Mouse (Mus musculus) lung, postnatal 10 days (tissue): ENCODE measurements around the gene Cyb561d2.

Source experiments
- DNase-seq: peaks from one replicate; pipeline ENCODE4 v3.0.0; 2021

The Cyb561d2 gene

DNA sequence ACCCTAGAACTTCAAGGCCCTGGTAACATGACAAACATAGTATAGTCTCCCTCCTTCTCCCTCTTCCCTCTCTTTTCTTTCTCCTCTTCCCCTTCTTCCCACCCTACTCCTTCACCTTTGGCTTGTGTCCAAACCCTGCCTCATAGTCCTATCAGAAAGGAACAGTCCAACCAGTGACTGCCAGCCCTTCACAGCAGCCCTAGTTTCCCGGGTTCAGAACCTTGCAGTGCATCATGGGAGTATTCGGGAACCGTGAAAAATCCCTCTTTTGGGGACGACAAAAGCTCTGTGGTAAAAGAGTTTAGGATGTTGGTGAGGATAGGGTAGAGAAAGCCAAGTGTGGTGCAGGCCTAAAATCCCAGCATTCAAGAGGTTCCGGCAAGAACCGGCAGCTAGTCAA is 21.7 kb downstream of the Cyb561d2 start:
- DNase-seq: no peak

DNA sequence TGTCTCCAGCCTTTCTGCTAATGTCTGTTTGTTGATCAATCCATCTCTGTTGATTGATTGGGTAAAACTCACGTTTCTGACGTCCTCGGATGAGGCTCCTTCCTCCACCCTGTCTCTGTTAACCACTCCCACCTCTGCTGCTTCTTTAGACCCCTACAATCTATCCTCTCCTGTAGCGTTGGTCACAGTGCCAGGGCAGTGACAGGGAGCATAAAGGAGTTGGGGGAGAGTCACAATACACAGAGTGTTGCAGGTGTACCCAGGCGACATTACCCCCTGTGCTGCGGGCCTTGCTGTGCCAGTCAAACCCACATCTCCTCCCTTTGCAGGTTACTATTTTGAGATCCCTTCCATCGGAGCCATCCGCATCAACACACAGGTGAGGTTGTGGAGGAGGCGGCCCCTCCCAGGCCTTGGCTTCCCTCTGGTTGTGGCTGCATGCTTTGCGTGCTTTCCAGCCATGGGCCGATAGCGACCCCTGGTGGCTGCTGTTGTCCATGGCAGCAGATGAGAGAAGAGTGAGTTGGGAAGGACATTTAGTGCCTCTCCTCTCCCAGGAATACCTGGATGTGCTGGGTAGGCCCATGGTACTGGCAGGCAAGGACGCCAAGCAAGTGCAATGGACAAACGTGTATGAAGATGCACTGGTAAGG is 27.6 kb downstream of the Cyb561d2 start:
- peak; percentile 85 for DNase-seq

DNA sequence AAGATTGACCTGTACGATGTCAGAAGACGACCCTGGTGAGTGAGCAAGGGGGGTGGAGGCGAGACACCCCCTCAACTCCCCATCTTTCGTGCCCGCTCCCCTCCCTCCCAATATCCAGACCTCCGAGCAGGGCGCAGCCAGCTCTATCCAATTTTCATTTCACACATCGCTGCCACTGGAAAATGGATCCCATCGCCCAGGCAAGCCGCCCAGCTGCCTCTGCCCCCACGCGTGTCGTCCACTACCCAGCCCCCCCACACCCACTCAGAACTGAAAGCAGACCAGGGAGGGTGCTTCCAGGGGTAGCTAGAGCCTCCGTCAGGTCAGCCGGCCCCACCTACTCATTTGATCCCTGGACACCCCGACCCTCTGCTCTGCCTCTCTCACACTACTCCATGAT is 29.7 kb downstream of the Cyb561d2 start:
- DNase-seq: no peak

DNA sequence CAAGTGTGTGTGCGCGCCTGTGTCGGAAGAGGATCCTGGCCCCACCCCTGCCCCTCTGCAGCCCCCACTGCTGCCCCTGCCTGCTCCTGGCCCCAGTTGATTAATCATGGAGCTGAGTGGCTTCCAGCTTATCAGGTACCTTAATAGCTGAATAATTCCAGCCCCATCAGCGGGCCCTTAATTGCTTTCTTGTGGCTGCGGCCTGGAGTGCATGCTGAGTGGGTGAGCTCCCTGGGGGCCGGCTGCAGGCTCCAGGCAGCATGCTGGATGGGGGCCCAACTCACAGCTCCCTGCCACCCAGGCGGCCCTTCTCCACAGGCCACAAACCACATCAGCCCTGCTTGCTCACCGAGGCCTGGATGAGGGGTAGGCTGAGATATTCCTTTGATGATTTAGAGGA is 30.6 kb downstream of the Cyb561d2 start:
- no peak for DNase-seq

DNA sequence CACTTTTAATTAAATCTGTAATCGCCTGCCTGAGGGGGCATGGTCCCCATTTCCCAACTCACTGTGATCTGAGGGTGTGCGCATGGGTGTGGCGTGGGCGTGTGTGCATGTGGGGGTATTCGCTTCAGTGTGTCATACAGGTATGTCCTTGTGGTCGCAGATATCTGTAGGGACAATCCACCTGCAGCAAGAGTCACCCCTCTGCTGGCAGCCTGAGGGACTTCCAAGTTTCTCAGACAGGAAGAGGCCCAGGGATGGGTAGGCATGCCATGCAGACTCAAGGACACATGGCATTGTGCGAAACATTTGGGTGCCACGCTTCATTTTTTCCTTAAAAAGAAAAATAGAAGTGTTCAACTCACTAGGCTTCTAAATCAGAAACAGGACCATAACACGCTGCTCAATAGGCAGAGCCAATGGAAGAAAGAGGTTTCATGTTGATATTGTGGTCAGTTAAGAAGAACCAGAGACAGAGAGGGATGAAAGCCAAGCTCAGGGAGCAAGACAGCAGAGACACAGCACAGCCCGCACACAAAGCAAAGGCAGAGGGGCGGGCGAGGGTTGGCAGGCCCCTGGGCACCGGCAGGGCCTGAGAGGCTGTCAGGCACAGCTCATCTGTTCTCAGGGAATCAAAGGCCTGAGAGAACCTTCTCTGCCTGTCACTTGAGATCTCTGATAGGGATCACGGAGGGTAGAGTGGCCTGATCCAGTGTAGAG is 31.5 kb downstream of the Cyb561d2 start:
- DNase-seq: no peak

DNA sequence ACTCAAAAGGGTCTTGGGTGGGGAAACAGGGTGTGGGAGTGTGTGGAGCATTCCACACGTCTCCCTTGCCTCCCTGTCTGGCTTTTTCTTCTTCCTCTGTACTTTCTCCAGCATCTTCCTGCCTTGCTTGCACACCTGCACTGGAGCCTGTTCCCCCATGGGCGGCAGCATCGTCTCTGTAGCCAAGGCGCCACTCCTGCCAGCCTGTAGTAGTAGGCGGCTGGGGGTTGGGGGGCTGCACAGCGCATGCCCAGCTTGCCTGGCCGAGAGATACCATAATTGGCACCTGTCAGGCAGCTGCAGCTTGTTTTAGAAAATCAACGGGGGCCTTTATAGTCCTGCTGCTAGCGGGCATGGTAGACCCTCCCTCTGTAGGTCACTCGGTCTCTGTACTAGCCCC is 33.7 kb downstream of the Cyb561d2 start:
- DNase-seq: no peak

DNA sequence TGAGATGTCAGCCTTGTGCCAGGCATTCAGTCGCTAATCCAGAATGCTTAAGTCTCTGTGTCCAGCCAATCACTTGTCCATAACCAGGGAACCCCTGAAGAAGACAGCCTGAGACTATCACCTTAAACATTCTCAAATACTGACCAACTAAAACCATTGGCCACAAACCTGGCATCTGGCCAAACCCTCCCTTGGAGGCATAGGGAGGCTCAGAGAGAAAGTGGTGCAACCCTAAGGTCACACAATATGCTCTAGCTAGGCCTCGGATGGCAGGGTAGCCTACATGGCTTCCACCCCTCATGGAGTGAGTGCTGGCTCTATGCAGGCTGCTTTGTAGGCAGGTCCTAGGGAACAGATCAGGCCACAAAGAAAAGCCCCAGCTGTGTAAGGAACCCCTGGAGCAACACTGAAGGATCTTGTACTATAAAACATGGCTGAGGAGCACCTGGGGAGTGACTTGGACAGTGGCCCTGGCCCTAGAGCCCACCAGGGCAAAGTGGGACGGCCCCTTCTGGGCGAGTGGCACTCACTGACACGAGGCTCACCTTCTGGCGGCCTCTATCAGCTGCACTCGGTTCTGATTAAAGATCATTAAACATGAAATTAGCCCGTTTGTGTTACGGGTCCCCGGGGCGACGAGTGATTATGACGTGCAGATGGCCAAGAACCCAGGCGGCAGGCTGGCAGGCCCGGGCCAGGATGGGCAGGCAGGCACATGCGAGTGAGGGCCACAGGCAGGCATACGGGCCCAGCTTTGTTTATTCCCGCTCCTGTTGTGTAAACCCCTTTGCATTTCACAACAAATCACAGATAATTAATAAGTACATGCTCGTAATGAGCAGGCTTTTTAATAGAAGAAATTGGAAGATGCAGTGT is 37.1 kb downstream of the Cyb561d2 start:
- no peak for DNase-seq

DNA sequence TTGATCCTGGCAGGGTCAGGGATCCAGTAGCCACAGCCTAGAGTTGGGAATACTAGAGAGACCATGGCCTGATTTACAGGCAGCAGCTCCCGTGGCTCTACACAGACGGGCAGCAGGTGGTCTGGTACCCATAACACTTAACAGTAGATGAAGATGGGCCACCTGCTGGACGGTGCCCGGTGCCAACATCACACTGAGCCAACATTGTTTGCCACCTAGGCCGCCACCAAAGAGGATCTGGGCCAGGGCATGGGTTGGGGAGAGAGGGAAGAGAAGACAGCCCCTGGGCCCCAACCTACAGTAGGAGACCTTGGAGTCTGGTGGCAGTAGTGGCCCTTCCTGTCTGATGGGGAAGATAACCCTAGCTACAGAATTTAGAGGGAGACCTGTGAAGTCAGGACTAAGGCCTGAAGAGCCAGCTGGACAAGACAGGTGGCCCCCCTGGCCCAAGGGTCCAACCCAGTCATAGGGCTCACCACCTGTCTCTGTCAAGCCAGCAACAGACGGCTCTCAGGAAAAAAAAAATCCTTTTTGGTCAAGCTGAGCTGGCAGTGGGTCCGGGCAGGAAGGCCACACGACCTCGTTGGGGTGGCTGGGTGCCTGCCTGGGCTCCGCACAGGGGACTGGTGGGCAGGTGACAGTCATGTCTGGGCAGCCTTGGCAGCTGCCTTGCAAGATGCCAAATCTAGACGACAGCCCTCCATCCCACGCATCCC is 39.7 kb downstream of the Cyb561d2 start:
- no peak for DNase-seq

DNA sequence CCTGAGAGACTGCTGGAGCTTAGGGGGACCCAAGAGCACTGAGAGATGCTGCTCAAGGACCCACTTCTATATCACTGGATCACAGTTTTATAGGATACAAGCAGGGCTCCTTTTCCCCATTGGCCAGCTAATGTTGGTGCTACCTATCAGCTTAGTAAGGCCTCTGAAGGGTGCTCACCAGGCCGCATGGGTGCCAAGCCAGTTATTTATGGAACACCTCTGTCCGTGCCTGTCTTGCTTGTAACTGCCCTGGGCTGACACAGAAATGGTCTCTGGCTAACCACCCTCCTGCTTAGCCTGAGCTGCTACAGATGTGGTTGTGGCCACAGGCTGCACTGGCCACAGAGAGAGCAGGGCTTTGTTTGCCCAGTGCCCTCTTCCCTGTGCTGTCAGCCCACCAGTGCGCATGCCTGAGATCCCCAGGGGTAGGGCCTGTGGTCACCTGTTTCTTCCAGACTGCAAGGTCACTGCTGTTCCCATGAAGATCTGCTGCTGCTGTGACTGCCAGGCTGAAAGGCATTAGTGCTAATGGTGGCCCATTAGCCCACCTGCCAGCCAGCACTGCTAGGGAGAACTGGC is 41.2 kb downstream of the Cyb561d2 start:
- no peak for DNase-seq

DNA sequence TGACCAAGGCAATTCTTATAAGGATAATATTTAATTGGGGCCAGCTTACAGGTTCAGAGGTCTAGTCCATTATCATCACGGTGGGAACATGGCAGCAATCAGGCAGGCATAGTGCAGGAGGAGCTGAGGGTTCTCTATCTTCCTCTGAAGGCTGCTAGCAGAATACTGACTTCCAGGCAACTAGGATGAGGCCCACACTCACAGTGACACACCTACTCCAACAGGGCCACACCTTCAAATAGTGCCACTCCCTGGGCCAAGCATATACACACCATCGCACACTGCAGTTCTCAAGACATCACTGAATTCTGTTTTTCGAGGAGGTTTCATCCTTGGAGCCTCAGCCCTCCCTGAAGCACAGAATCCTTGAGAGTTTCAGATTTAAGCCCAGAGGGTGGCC is 45.6 kb downstream of the Cyb561d2 start:
- no peak for DNase-seq

DNA sequence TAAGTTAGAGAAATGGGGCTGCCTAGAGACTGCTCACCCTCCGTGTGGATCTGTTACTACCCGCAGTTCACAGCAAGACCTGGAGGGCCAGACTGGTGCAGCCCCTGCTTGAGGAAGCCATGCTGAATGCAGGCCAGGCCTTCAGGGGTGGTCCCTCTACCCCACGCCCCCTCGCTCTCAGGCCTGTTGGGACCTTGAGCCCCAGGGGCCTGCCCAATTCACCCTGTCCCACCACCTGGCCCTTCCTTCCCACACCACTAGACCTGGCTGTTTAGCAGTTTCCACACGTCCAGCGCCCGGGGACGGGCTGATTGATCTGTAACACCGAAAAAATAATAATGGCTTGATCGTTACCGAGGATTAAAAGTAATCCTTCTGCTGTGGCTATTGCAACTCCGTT is 47.8 kb downstream of the Cyb561d2 start:
- no peak for DNase-seq

DNA sequence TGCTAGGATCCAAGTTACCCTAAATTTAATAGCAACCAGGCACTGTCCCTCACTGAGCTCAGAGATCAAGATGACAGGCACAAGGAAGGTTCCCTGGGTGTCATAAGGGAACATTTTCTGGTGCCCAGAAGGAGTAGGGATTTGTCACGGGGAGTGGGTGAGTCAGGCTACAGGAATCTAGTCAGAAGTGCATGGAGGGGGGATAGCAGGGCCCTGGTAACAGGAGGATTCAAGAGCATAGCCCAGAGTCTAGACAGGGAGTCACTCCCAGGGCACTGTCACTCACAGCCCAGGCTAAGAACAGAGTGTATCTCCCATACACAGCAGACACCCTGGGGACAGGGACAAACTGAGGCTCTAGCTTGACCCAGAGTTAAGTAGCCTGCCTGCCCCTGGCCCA is 48.5 kb downstream of the Cyb561d2 start:
- DNase-seq: no peak

DNA sequence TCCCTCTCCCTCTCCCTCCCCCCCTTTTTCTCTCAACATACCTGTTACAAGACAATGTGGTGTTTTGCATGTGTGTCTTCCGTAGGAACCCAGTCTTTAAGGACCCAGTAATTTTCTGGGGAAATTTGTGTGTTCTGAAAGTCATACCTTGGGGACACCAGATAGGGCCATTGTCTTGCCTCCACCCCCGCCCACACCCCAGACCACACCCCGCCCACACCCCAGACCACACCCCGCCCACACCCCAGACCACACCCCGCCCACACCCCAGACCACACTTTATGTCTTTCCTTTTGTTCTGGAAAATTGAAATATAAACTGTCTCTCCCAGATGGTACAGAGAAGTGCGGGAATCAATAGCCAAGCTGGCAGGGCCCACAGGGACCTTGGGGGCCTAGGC is 51.4 kb downstream of the Cyb561d2 start:
- DNase-seq: no peak

DNA sequence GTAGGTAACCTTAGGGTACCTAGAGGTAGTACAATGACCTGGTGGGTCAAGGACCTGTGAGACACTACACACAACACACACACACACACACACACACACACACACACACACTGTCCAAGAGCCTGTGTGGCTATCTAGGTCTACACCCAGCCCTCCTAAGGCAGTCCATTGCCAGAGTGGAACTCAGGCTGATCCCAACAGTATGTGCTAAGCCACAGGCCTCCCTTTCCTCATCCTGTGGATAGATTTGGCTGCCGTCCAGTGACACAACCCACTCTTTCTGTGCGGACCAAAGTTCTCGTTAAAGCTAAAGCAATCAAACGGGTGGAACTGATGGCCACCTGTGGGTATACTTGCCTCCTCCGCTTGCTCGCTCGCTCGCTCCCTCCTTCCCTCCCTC is 51.8 kb downstream of the Cyb561d2 start:
- DNase-seq: no peak
